Mouse (Mus musculus): Measurements from ENCODE around the gene Nop53.

DNA sequence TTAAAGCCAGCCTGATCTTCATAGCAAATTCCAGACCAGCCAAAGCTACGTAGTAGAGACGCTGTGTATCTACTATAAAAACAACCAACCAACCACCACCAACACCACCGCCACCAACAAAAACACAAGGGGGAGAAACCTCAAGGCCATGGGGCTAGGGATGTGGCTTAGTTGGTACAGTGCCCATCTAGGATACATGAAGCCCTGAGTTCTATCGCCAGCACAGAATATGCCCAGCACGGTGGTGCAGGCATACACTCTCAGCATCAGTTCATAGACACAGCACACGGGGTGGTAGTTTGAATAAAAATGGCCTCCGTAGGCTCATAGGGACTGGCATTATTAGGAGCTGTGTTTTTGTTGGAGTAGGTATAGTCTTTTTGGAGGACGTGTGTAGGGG is 22.4 kb upstream of the Nop53 start:
- TF ChIP-seq POLR2A (IDR thresholded peaks at IDR 0.05; ENCODE audit: extremely low read depth, insufficient read depth, low read length) (no peak), CTCF (IDR thresholded peaks at IDR 0.05; ENCODE audit: extremely low read depth, insufficient read depth, low read length) (no peak)

Data from cortical plate, adult 2 months (tissue).